Mouse (Mus musculus): ENCODE results near the gene Hist1h4h. TPM values are rescaled to one million over a fixed set of nuclear protein-coding genes. Genes with fewer than 3 reads are reported as not detected.

Gene Hist1h4h
- total and polyA plus RNA-seq, 3 experiments: 61.9 to 239 (median 212) TPM

DNA sequence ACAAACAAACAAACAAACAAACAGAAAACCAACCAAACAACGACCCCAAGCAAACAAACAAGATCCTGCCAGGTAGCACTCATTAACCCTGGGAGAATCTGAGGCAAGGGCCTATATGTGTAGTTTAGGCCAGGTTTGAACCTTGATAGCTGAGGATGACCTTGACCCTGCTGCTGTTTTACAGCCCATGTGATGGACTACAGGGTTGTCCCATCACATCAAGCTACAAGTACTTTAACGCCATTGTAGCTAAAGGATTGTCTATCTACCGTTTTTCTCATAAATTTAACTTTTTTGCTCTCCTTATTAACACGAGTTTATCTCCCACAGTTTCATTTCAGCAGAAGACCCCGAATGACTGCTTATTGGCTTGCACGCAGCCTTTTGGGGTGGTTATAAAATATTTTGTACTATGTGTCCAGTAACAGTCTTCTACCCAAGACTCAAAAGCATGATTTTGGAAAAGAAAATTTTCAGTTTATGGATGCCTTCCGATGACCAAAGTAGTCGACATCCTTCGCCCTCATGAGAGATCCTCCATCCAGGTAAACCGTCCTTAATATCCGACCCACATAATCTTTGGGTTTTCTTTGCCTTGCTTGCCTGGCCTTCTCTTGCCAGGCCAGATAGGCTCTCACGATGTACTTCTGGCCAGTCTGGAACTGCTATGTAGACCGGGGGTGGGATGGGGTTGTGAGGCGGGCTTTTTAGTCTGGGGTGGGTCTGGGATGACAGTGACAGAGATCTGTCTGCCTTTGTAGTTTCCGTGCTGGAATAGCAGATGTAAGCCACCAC lies 14.8 kb upstream of the Hist1h4h start:
- no peaks in the 10 kb centered on the region; the same call in 1 of the 2 replicates for H3K4me1 ChIP-seq (ENCODE audit: control insufficient read depth, insufficient read depth, low read length)
- H3K27ac ChIP-seq: no peak overlapping the region
- TF ChIP-seq POLR2A (IDR thresholded peaks at IDR 0.05; ENCODE audit: insufficient read depth, low read depth, low read length) (no peak), EP300 (IDR thresholded peaks at IDR 0.05; ENCODE audit: insufficient read depth, low read depth, low read length) (no peak), CTCF (IDR thresholded peaks at IDR 0.05) (no peak)
- 64% methylated on average over 15 of the region's 15 CpGs for WGBS
- H3K36me3 ChIP-seq (ENCODE audit: control insufficient read depth, insufficient read depth, low read length): no peaks in the 10 kb centered on the region
- no peaks in the 10 kb centered on the region for H3K27me3 ChIP-seq (ENCODE audit: control insufficient read depth, insufficient read depth, low read length)
- peak overlapping the region; percentile 53; the same call in 1 of the 2 replicates for H3K4me3 ChIP-seq
- H3K9ac ChIP-seq (ENCODE audit: low read depth, low read length): no peak overlapping the region
- intact Hi-C loops (cut with DNase I): loop anchor here (2.0 to 5.0 kb wide), 2 partner anchors 63 to 149 kb away; partner anchors contain the start of gene Zfp322a
- no peak for DNase-seq
- H3K79me2 ChIP-seq (replicated peaks; ENCODE audit: control insufficient read depth, insufficient read depth, low read length): no peaks in the 10 kb centered on the region

DNA sequence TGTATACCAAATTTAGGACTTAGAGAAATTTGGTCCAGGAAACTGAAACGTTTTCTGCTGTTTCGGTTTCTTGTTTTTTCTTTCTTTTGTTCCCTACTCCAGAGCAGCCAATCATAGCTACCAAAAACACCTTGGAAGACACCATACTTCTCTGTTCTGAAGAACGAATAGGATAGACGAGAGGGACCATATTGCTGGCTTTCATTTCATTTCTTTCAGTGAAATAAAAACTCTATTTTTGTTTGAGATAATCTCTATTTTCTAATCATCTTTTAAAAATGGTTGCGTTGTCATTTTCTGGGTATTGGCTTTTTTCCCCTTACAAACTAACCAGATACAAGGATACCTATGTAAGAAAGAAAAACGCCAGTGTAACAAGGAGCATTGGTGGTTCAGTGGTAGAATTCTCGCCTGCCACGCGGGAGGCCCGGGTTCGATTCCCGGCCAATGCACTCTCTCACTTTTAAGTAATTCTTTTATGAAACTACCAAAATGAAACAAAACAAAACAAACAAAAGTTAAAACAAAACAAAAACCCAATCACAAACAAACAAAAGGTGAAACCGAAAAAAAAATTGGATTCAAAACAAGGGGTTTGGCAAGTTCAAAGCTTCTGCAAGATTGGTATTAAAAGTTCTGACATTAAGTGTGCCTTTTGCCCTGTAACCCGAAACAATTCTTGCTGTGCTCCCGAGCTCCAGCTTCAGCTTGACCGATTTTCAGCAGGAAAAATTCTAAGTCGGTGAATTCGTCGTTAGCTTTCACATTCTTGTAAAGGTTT lies 13.8 kb upstream of the Hist1h4h start:
- H3K27me3 ChIP-seq (ENCODE audit: control insufficient read depth, insufficient read depth, low read length): no peaks in the 10 kb centered on the region
- peak overlapping the region; percentile 73 for H3K9ac ChIP-seq (ENCODE audit: low read depth, low read length)
- H3K4me1 ChIP-seq (ENCODE audit: control insufficient read depth, insufficient read depth, low read length): no peaks in the 10 kb centered on the region; the same call in 1 of the 2 replicates
- TF ChIP-seq POLR2A (IDR thresholded peaks at IDR 0.05; ENCODE audit: insufficient read depth, low read depth, low read length) (no peak), EP300 (IDR thresholded peaks at IDR 0.05; ENCODE audit: insufficient read depth, low read depth, low read length) (0 out of 2 replicates have a peak, but pooled peaks have one; percentile 65)
- H3K27ac ChIP-seq: peak overlapping the region; percentile 76
- DNase-seq: peak; percentile 78 to 86
- H3K36me3 ChIP-seq (ENCODE audit: control insufficient read depth, insufficient read depth, low read length): no peaks in the 10 kb centered on the region
- intact Hi-C loops (cut with DNase I): loop anchor here (2.0 to 5.0 kb wide), 2 partner anchors 64 to 150 kb away; partner anchors contain the start of gene Zfp322a
- under 1% methylated on average over 19 of the region's 19 CpGs for WGBS
- peak overlapping the region; percentile 53 for H3K4me3 ChIP-seq
- no peaks in the 10 kb centered on the region for H3K79me2 ChIP-seq (replicated peaks; ENCODE audit: control insufficient read depth, insufficient read depth, low read length)

DNA sequence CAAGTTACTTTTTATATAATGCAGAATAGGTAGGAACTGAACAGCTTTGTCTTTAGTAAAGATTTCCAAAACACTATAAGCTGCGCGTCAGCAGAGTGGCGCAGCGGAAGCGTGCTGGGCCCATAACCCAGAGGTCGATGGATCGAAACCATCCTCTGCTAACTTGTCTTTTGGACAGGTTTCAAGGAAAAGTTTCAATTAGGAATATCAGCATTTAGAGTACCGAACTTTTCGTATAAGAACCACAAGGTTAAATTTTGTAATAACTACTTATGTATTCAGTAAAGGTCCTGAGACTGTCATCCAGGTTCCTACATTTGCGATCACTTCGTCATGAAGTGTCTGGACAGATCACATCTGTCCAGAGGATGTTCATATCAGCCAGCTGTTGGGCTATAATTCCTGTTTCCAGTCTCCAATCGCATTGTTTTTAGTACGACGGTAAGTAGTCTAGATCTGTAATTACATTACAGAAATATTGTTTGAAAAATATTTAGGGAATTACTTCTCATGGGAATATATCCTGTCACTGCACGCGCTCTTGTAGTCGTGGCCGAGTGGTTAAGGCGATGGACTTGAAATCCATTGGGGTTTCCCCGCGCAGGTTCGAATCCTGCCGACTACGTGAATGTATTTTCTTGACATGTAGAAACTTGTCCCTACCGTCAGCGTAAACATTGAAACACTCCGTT lies 13.1 kb upstream of the Hist1h4h start:
- peak overlapping the region; percentile 76 for H3K27ac ChIP-seq
- H3K79me2 ChIP-seq (replicated peaks; ENCODE audit: control insufficient read depth, insufficient read depth, low read length): no peaks in the 10 kb centered on the region
- no peaks in the 10 kb centered on the region; the same call in 1 of the 2 replicates for H3K4me1 ChIP-seq (ENCODE audit: control insufficient read depth, insufficient read depth, low read length)
- H3K27me3 ChIP-seq (ENCODE audit: control insufficient read depth, insufficient read depth, low read length): no peaks in the 10 kb centered on the region
- under 1% methylated on average over 27 of the region's 27 CpGs for WGBS
- intact Hi-C loops (cut with DNase I): loop anchor here (2.0 to 5.0 kb wide), 2 partner anchors 65 to 150 kb away; partner anchors contain the start of gene Zfp322a
- peak overlapping the region; percentile 73 for H3K9ac ChIP-seq (ENCODE audit: low read depth, low read length)
- H3K4me3 ChIP-seq: peak overlapping the region; percentile 53
- peak; percentile 87 to 90 for DNase-seq
- H3K36me3 ChIP-seq (ENCODE audit: control insufficient read depth, insufficient read depth, low read length): no peaks in the 10 kb centered on the region
- TF ChIP-seq POLR2A (IDR thresholded peaks at IDR 0.05; ENCODE audit: insufficient read depth, low read depth, low read length) (no peak), EP300 (IDR thresholded peaks at IDR 0.05; ENCODE audit: insufficient read depth, low read depth, low read length) (peak; percentile 80)

DNA sequence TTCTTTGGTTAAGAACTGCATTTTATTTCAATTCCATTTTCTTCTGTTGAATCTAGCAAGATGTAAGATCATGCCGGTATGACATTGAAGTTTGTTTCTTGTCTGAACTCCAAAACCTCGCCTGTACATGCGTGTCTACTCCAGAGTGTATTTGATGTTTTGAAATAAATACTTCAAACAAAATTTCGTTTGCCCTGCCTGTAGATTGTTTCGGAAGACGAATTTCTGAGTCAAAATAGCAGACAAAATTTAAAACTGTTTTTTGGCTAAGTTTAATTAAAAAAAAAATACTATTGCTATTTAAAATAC lies 12.6 kb upstream of the Hist1h4h start:
- H3K36me3 ChIP-seq (ENCODE audit: control insufficient read depth, insufficient read depth, low read length): no peaks in the 10 kb centered on the region
- H3K4me3 ChIP-seq: peak overlapping the region; percentile 53
- no peaks in the 10 kb centered on the region; the same call in 1 of the 2 replicates for H3K4me1 ChIP-seq (ENCODE audit: control insufficient read depth, insufficient read depth, low read length)
- no peak for DNase-seq
- TF ChIP-seq CTCF (IDR thresholded peaks at IDR 0.05) (no peak), POLR2A (IDR thresholded peaks at IDR 0.05; ENCODE audit: insufficient read depth, low read depth, low read length) (no peak), EP300 (IDR thresholded peaks at IDR 0.05; ENCODE audit: insufficient read depth, low read depth, low read length) (no peak)
- under 1% methylated on average over 6 of the region's 6 CpGs for WGBS
- H3K79me2 ChIP-seq (replicated peaks; ENCODE audit: control insufficient read depth, insufficient read depth, low read length): no peaks in the 10 kb centered on the region
- intact Hi-C loops (cut with DNase I): loop anchor here (5.0 kb wide), 1 partner anchor 151 kb away; the partner anchor contains the start of gene Zfp322a
- H3K27ac ChIP-seq: no peak overlapping the region; the same call in 1 of the 2 replicates
- H3K27me3 ChIP-seq (ENCODE audit: control insufficient read depth, insufficient read depth, low read length): no peaks in the 10 kb centered on the region
- peak overlapping the region; percentile 25; the same call in 1 of the 2 replicates for H3K9ac ChIP-seq (ENCODE audit: low read depth, low read length)

DNA sequence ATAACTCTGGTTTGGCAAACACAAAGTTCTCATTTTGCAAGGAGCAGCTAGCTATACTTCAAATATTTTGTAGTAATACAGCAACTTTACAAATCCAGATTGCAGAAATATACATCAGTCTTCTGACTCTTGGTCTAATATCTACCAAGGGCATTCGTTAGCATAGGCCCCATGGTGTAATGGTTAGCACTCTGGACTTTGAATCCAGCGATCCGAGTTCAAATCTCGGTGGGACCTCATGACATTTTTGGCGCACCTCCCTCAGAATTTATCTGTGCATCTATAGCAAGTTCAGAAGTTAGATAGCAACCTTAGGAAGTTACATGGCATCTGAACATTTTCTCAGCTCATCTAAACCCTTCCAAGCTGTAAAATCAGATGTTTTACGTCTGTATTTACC lies 12.0 kb upstream of the Hist1h4h start:
- WGBS: under 1% methylated on average over 6 of the region's 6 CpGs
- Histone ChIP-seq H3K4me1 (ENCODE audit: control insufficient read depth, insufficient read depth, low read length) (no peaks in the 10 kb centered on the region; the same call in 1 of the 2 replicates), H3K27ac (peak overlapping the region; percentile 6; the same call in 1 of the 2 replicates), H3K27me3 (ENCODE audit: control insufficient read depth, insufficient read depth, low read length) (no peaks in the 10 kb centered on the region), H3K79me2 (replicated peaks; ENCODE audit: control insufficient read depth, insufficient read depth, low read length) (no peaks in the 10 kb centered on the region), H3K36me3 (ENCODE audit: control insufficient read depth, insufficient read depth, low read length) (no peaks in the 10 kb centered on the region), H3K4me3 (peak overlapping the region; percentile 53), H3K9ac (ENCODE audit: low read depth, low read length) (no peak overlapping the region)
- intact Hi-C loops (cut with DNase I): loop anchor here (1.0 to 5.0 kb wide), 3 partner anchors 11 to 152 kb away; partner anchors contain the start of gene Zfp322a
- peak; percentile 78 to 82 for DNase-seq
- TF ChIP-seq CTCF (IDR thresholded peaks at IDR 0.05) (no peak), POLR2A (IDR thresholded peaks at IDR 0.05; ENCODE audit: insufficient read depth, low read depth, low read length) (no peak), EP300 (IDR thresholded peaks at IDR 0.05; ENCODE audit: insufficient read depth, low read depth, low read length) (no peak)
